Mouse (Mus musculus): ENCODE data around the gene Tmprss9.
A peak's percentile ranks its signal among the peaks of the same experiment; 100 is the strongest.

DNA sequence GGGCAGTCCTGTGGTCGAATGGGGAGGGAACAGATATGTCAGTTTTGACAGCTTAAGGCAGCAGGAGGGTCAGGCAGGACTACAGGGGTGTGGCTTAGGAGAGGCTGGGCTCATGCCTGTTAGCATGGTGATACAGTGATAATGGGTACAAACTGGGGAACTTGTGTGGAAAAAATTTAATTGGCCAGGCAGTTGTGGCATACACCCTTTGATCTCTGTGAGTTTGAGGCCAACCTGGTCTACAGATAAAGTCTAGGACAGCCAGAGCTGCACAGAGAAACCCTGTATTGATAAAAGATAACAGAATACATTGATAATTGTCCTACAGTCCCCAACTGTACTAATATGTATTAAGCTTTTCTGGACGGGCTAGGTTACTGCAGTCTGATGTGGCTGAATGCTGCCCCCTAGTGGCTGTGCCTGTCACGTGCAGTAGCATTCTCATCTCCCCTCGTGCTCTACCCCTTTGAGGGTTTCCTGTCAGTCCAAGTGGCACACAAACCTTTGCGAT, 8.5 kb downstream of the Tmprss9 start:
- TF ChIP-seq POLR2A (IDR thresholded peaks at IDR 0.05; ENCODE audit: low read depth, low read length) (no peak), CTCF (IDR thresholded peaks at IDR 0.05; ENCODE audit: extremely low read depth, insufficient read length, insufficient replicate concordance, low read depth, low read length) (peak; percentile 80; the same call in 1 of the 2 replicates)
